Mouse (Mus musculus) heart, embryonic 10.5 days (tissue): ENCODE results near the gene Eme1. TPM values are rescaled to one million over a fixed set of nuclear protein-coding genes. Genes with fewer than 3 reads are reported as not detected.
A peak's percentile ranks its signal among the peaks of the same experiment; 100 is the strongest.
"Not testable (repeated sequence)": the region's sequence is repeated elsewhere in the genome, so short reads cannot be mapped to it uniquely, and the experiment has no call there.

ENCODE experiments used
- DNase-seq: peaks from one replicate; pipeline ENCODE4 v3.0.0-alpha.2; 2017; ENCODE audit warnings: low spot score
- H3K27ac ChIP-seq: fragments of 300-500 bp; sonication (generic); 2 replicates; pipeline ENCODE4 v1.5.1; 2016; ENCODE audit warnings: mild to moderate bottlenecking
- H3K27me3 ChIP-seq: fragments of 300-500 bp; sonication (generic); 2 replicates; pipeline ENCODE4 v1.6.1; 2016; ENCODE audit warnings: mild to moderate bottlenecking; ENCODE audit not compliant: poor library complexity, insufficient read depth, severe bottlenecking
- H3K36me3 ChIP-seq: fragments of 300-500 bp; sonication (generic); 2 replicates; pipeline ENCODE4 v1.6.1; 2016; ENCODE audit warnings: mild to moderate bottlenecking, moderate library complexity
- H3K4me1 ChIP-seq: fragments of 300-500 bp; sonication (generic); 2 replicates; pipeline ENCODE4 v1.6.1; 2016; ENCODE audit warnings: mild to moderate bottlenecking
- H3K4me3 ChIP-seq: fragments of 300-500 bp; sonication (generic); 2 replicates; pipeline ENCODE4 v1.5.1; 2016; ENCODE audit warnings: mild to moderate bottlenecking, moderate library complexity
- H3K9me3 ChIP-seq: fragments of 300-500 bp; sonication (generic); 2 replicates; pipeline ENCODE4 v1.6.1; 2016; ENCODE audit warnings: mild to moderate bottlenecking, moderate library complexity
- WGBS: fragments of 180-500 bp; shearing (Covaris S2); methylation state at CpG from one replicate; pipeline ENCODE4 v1.1.7; 2016; 5-methylcytosine and 5-hydroxymethylcytosine counted together
- polyA plus RNA-seq: library from polyadenylated mRNA; unstranded; fragments of >200 nt; fragmentation: Nextera tagmentation; extraction: Ambion mirVana; gene quantifications from 2 replicates; pipeline ENCODE4 v1.2.1, GENCODE M21; 2016

Eme1 gene
- polyA plus RNA-seq, 1 experiment from 2014 or later: 33.4 TPM

- H3K36me3 ChIP-seq: 0 out of 2 replicates have a peak, but pooled peaks cover 3% of the 10 kb centered on the region
- H3K27me3 ChIP-seq: no peaks in the 10 kb centered on the region
- H3K4me1 ChIP-seq: peaks cover 39% of the 10 kb centered on the region
- H3K4me3 ChIP-seq: peak overlapping the region; percentile 98
- H3K9me3 ChIP-seq: no peaks in the 10 kb centered on the region
- no peak for DNase-seq
- H3K27ac ChIP-seq: peak overlapping the region; percentile 95
- 34% methylated on average over 15 of the region's 15 CpGs for WGBS
Measured at GRCm38 (mm10) chr11:94677607-94678145, 23.9 kb upstream of the Eme1 start.

GRCm38 (mm10) chr11:94676754-94677606, 23.2 kb upstream of the Eme1 start, which contains the start of gene Xylt2:
Xylt2 (minus strand) TSS chr11:94677515.
- H3K4me1 ChIP-seq: peaks cover 39% of the 10 kb centered on the region
- peak within 1 kb of the TSS; percentile 95 for H3K27ac ChIP-seq
- DNase-seq: peak; percentile 94
- H3K27me3 ChIP-seq: no peaks in the 10 kb centered on the region
- 0 out of 2 replicates have a peak, but pooled peaks cover 3% of the 10 kb centered on the region for H3K36me3 ChIP-seq
- under 1% methylated on average over 82 of the region's 82 CpGs for WGBS
- H3K9me3 ChIP-seq: no peaks in the 10 kb centered on the region
- H3K4me3 ChIP-seq: peak within 1 kb of the TSS; percentile 98

- Histone ChIP-seq H3K36me3 (0 out of 2 replicates have a peak, but pooled peaks cover 3% of the 10 kb centered on the region), H3K27ac (peak overlapping the region; percentile 95), H3K9me3 (no peaks in the 10 kb centered on the region), H3K27me3 (no peaks in the 10 kb centered on the region), H3K4me3 (peak overlapping the region; percentile 98), H3K4me1 (peaks cover 39% of the 10 kb centered on the region)
- DNase-seq: no peak
- WGBS: 52% methylated on average over 4 of the region's 4 CpGs
Measured at GRCm38 (mm10) chr11:94676308-94676707, 22.5 kb upstream of the Eme1 start.

DNA sequence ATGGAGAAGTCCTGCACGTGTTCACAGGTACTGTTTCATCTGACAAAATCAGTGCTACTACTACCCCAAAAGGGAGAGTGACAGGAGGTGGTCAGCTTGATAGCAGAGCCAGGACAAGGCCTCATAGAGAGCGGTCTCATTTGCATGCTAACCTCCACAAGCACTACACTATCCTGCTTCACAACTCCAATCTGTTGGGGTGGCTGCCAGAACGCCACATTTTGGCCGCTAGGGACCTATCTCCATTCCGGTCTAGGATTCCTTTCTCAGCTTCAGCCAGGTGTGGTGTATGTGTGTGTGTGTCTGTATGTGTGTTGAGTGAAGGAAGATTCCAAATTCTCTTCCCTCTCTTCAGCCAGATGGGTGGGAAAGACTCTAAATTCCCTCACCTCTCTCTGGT, 21.7 kb upstream of the Eme1 start:
- WGBS: 72% methylated on average over 5 of the region's 5 CpGs
- no peak for DNase-seq
- Histone ChIP-seq H3K4me3 (no peak overlapping the region), H3K36me3 (peaks cover 7% of the 10 kb centered on the region), H3K27me3 (no peaks in the 10 kb centered on the region), H3K9me3 (no peaks in the 10 kb centered on the region), H3K4me1 (peaks cover 39% of the 10 kb centered on the region), H3K27ac (no peak overlapping the region)

DNA sequence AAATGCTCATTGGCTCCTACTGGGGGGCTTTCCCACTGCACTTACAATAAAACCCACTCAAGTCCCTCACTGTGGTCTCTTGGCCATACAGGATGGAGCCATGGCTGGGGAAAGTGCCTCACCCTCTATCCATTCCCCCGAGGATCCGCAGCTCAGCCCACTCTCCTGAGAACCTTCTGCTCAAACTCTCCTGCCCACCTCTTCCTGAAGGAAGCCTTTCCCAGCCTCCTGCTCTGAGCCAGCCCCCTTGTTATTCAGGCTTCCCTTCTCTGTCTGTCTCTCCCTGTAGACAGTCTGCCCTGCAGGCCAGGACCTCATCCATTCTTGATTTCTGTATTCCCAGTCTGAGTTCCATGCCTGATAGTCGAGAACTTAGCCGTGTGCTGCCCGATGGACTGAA, 21.2 kb upstream of the Eme1 start:
- H3K27me3 ChIP-seq: no peaks in the 10 kb centered on the region
- peaks cover 12% of the 10 kb centered on the region for H3K36me3 ChIP-seq
- WGBS: 83% methylated on average over 5 of the region's 5 CpGs
- no peak overlapping the region for H3K27ac ChIP-seq
- H3K4me3 ChIP-seq: no peak overlapping the region
- DNase-seq: no peak
- H3K4me1 ChIP-seq: peaks cover 39% of the 10 kb centered on the region
- no peaks in the 10 kb centered on the region for H3K9me3 ChIP-seq

DNA sequence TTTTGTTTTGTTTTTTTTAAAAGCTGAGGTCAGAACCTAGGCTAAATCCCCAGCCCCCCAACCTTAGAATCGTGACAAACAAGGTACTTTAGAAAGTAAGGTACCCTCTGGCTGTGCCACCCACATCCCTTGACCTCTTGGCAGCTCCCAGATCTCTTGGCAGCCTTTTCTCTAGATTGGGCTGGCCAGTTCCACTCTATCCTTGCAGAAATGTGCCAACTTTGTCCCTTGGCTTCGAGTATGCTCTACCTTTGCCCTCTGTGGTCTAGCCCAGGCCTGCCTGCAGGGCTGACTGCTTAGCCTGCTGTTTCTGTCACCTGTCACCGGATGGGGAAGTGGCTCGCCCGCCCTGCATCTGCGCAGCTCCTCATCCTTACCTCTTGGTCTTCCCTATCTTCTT, 11.5 kb upstream of the Eme1 start:
- no peak for DNase-seq
- Histone ChIP-seq H3K4me3 (no peak overlapping the region), H3K9me3 (no peaks in the 10 kb centered on the region), H3K36me3 (peaks cover 96% of the 10 kb centered on the region), H3K27ac (no peak overlapping the region), H3K4me1 (0 out of 2 replicates have a peak, but pooled peaks cover 4% of the 10 kb centered on the region), H3K27me3 (no peaks in the 10 kb centered on the region)
- 86% methylated on average over 6 of the region's 6 CpGs for WGBS

DNA sequence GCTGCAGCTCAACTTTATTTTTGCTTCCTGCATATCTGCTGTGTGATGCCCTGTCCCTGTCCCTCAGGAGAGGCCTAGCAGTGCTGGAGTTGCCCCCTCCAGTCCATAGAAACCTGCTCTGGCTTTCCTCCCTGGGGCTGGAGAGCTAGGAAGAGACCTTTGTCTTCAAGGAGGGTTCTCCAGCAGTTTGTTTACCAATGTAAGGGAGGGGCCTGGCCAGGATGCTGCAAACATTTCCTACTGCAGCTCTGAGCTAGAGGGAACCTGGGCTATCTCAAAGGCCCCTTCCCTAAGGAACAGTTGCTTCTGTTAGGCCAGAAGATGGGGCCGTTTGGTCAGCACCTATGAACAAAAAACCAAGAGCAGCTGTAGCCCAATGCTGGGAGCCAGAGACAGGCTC, 7.6 kb upstream of the Eme1 start:
- H3K27me3 ChIP-seq: no peaks in the 10 kb centered on the region
- 50% methylated on average over 1 of the region's 1 CpGs for WGBS
- no peaks in the 10 kb centered on the region for H3K9me3 ChIP-seq
- 0 out of 2 replicates have a peak, but pooled peaks cover 4% of the 10 kb centered on the region for H3K4me1 ChIP-seq
- H3K27ac ChIP-seq: no peak overlapping the region
- peaks cover 92% of the 10 kb centered on the region for H3K36me3 ChIP-seq
- H3K4me3 ChIP-seq: no peak overlapping the region
- no peak for DNase-seq

DNA sequence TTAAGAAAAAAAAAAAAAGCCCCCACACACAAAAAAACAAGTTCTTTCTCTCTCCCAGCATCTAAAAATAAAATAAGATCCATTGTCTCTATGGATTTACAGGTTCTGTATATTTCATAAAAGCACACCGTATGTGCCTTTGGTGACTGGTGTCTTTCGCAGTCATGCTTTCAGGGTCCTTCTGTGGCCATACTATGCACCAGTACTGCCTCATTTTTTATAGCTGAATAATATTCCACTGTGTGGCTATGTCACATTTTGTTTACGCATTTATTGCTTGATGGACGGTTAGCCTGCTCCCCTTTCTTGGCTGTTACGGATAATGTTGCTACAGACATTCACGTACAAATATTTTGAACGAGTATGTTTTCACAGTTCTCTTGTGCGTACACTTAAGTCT, 791 bp downstream of the Eme1 start:
- WGBS: 42% methylated on average over 8 of the region's 8 CpGs
- peak overlapping the region; percentile 99; the same call in 1 of the 2 replicates for H3K27ac ChIP-seq

DNA sequence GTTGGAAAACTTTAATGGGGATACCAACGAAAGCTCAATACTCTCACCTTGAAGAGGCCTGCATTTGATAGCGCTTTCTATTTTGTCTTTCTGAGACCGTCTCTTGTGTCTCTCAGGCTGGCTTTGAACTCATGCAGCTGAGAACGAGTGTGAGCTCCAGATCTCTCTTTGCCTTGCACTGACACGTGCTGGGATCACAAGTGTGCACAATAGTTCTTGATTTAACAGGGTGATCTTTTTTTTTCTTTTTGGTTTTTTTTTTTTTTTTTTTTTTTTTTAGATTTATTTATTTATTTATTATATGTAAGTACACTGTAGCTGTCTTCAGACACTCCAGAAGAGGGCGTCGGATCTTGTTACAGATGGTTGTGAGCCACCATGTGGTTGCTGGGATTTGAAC, 2.5 kb downstream of the Eme1 start:
- not testable (repeated sequence) for DNase-seq, H3K9me3 ChIP-seq, H3K4me3 ChIP-seq, H3K27ac ChIP-seq, H3K27me3 ChIP-seq
- H3K36me3 ChIP-seq: peaks cover 47% of the 10 kb centered on the region
- 97% methylated on average over 5 of the region's 7 CpGs for WGBS
- H3K4me1 ChIP-seq: peaks cover 12% of the 10 kb centered on the region; the same call in 1 of the 2 replicates

More for the DNA sequence above, 791 bp downstream of the Eme1 start:
- Histone ChIP-seq H3K4me1 (peaks cover 12% of the 10 kb centered on the region; the same call in 1 of the 2 replicates), H3K27me3 (no peaks in the 10 kb centered on the region), H3K36me3 (peaks cover 45% of the 10 kb centered on the region), H3K9me3 (no peaks in the 10 kb centered on the region), H3K4me3 (peak overlapping the region; percentile 77)
- DNase-seq: no peak

- H3K27ac ChIP-seq: no peak overlapping the region
- H3K9me3 ChIP-seq: no peaks in the 10 kb centered on the region
- no peaks in the 10 kb centered on the region for H3K4me1 ChIP-seq
- H3K27me3 ChIP-seq: no peaks in the 10 kb centered on the region
- H3K4me3 ChIP-seq: no peak overlapping the region
- WGBS: 95% methylated on average over 4 of the region's 4 CpGs
- no peak for DNase-seq
- H3K36me3 ChIP-seq: peaks cover 88% of the 10 kb centered on the region
Measured at GRCm38 (mm10) chr11:94646457-94646856, 7.3 kb downstream of the Eme1 start.

- no peaks in the 10 kb centered on the region for H3K27me3 ChIP-seq
- H3K36me3 ChIP-seq: peaks cover 91% of the 10 kb centered on the region
- no peak overlapping the region for H3K4me3 ChIP-seq
- no peaks in the 10 kb centered on the region for H3K4me1 ChIP-seq
- H3K9me3 ChIP-seq: no peaks in the 10 kb centered on the region
- H3K27ac ChIP-seq: no peak overlapping the region
- no peak for DNase-seq
- WGBS: 86% methylated on average over 8 of the region's 8 CpGs
Measured at GRCm38 (mm10) chr11:94644461-94645219, 9.1 kb downstream of the Eme1 start.

GRCm38 (mm10) chr11:94634431-94634830, 19.3 kb downstream of the Eme1 start:
- no peaks in the 10 kb centered on the region for H3K9me3 ChIP-seq
- peaks cover 7% of the 10 kb centered on the region; the same call in 1 of the 2 replicates for H3K4me1 ChIP-seq
- DNase-seq: no peak
- no peak overlapping the region for H3K4me3 ChIP-seq
- WGBS: 93% methylated on average over 5 of the region's 5 CpGs
- no peak overlapping the region for H3K27ac ChIP-seq
- H3K36me3 ChIP-seq: peaks cover 83% of the 10 kb centered on the region
- no peaks in the 10 kb centered on the region for H3K27me3 ChIP-seq
